Mouse (Mus musculus) forebrain, embryonic 16.5 days (tissue): ENCODE results near the gene Sdccag8. TPM values are rescaled to one million over a fixed set of nuclear protein-coding genes. Genes with fewer than 3 reads are reported as not detected.

Source experiments
- ATAC-seq: fragments of 200-750 bp; cut with Nextera tagmentation; 2 replicates; pipeline ENCODE4 v1.8.0; 2017; ENCODE audit warnings: mild to moderate bottlenecking, moderate library complexity
- H3K27ac ChIP-seq: fragments of 300-500 bp; sonication (generic); 2 replicates; pipeline ENCODE4 v1.5.1; 2014; ENCODE audit warnings: low read length, control low read depth
- H3K27me3 ChIP-seq: fragments of 300-500 bp; sonication (generic); replicated peaks from 2 replicates; pipeline ENCODE4 v1.6.1; 2014; ENCODE audit warnings: low read length; ENCODE audit not compliant: control insufficient read depth, insufficient read depth
- H3K36me3 ChIP-seq: fragments of 300-500 bp; sonication (generic); 2 replicates; pipeline ENCODE4 v1.6.1; 2014; ENCODE audit not compliant: control insufficient read depth, insufficient read depth
- H3K4me1 ChIP-seq: fragments of 300-500 bp; sonication (generic); replicated peaks from 2 replicates; pipeline ENCODE4 v1.6.1; 2014; ENCODE audit warnings: low read length; ENCODE audit not compliant: control insufficient read depth, insufficient read depth
- H3K4me2 ChIP-seq: fragments of 300-500 bp; sonication (generic); 2 replicates; pipeline ENCODE4 v1.6.1; 2014; ENCODE audit warnings: mild to moderate bottlenecking, low read length, control low read depth
- H3K4me3 ChIP-seq: fragments of 300-500 bp; sonication (generic); replicated peaks from 2 replicates; pipeline ENCODE4 v1.5.1; 2014; ENCODE audit warnings: mild to moderate bottlenecking, low read length, control low read depth
- H3K9ac ChIP-seq: fragments of 300-500 bp; sonication (generic); replicated peaks from 2 replicates; pipeline ENCODE4 v1.6.1; 2014; ENCODE audit warnings: low read depth, low read length, control low read depth
- H3K9me3 ChIP-seq: fragments of 300-500 bp; sonication (generic); 2 replicates; pipeline ENCODE4 v1.6.1; 2016; ENCODE audit warnings: low read length; ENCODE audit not compliant: control insufficient read depth
- WGBS: fragments of 180-500 bp; shearing (Covaris S2); extraction: QIAGEN DNeasy Blood & Tissue Kit; methylation state at CpG from one replicate; pipeline ENCODE4 v1.1.7; 2014; 5-methylcytosine and 5-hydroxymethylcytosine counted together
- polyA plus RNA-seq: library from polyadenylated mRNA; unstranded; fragments of >200 nt; fragmentation: Nextera tagmentation; extraction: Ambion mirVana; gene quantifications from 2 replicates; pipeline ENCODE4 v1.2.1, GENCODE M21; 2015

The Sdccag8 gene
- polyA plus RNA-seq, 1 experiment from 2014 or later: 34.0 TPM

DNA sequence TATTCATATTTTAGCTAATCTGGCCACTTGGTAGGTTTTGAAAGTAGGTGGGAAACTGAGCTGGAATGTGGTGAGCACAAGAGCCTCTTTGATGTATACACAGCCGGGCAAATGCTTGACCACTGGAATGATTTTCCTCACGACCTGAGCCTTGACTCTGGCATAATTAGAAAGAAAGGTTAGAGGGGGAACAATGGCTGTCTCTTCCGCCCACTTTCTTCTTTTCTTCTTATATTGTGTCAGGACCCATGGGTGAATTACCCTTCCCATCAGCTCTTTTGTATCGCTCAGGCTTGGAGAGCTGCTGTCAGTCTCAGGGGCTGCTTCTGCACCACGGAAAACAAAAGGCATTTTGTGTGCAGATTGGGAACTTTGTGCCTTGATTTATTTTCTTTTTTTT lies 65.6 kb downstream of the Sdccag8 start:
- ATAC-seq: no peak
- Histone ChIP-seq H3K4me3 (no peak overlapping the region), H3K27me3 (no peaks in the 10 kb centered on the region), H3K4me1 (peaks cover 23% of the 10 kb centered on the region), H3K27ac (peak overlapping the region; percentile 83), H3K9me3 (no peaks in the 10 kb centered on the region), H3K36me3 (no peaks in the 10 kb centered on the region), H3K9ac (0 out of 2 replicates have a peak overlapping the region, but pooled peaks have one; percentile 41), H3K4me2 (no peak overlapping the region)
- 7% methylated on average over 5 of the region's 5 CpGs for WGBS

DNA sequence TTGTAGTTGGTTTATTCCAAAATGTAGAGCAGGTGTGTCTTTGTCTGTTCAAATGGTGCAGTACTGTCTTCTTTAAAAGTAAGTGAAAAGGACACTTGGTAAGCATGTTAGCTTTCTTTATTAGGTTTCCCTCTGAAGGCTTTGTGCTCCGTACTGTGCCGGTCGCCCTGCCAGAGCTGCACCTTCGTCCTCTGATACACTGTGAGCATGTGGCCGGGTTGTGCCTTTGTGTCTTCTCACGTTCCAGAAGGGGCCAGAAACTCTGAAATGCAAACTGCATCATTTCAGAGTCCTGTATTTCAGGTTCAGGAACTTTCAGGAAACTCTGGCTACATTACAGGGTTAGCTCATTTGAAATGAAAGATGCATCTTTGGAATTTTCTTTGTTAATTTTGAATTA lies 66.5 kb downstream of the Sdccag8 start:
- H3K36me3 ChIP-seq: no peaks in the 10 kb centered on the region
- H3K9me3 ChIP-seq: no peaks in the 10 kb centered on the region
- ATAC-seq: no peak
- H3K9ac ChIP-seq: no peak overlapping the region; the same call in 1 of the 2 replicates
- no peak overlapping the region for H3K4me3 ChIP-seq
- no peaks in the 10 kb centered on the region for H3K27me3 ChIP-seq
- no peak overlapping the region for H3K4me2 ChIP-seq
- peak overlapping the region; percentile 85 for H3K27ac ChIP-seq
- H3K4me1 ChIP-seq: peaks cover 26% of the 10 kb centered on the region
- 14% methylated on average over 6 of the region's 6 CpGs for WGBS

DNA sequence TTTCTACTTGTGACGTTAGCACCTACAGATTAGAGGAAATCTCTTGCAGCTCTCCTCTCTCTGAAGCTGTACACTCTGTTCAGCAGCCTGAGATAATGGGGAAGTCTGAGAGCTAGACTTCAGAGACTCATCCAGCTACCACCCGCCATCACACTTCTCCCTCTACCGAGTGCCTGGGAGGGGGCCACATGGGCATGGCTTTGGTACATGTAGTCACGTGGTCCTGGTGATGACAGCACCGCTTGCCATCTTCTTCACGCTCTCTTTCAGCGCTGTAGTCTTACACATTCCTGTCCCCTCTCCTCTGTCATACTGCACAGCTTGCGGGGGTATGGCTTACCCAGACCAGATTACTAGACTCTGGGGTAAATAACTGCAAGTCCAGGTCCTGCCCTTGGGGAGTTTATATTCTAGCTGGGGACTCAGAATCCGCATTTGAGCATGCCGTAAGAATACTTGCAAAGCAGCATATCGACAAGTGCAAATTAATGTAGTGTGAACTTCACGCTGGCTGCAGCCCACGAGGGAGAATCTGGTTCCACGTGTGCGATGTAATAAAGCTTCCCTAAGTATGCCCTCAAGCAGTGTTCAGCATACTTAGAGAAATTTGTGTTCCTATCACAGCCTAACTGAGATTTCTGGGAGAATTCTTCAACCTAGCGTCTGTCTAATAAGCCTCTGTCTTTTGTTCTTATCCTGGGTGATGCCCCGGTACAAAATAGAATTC lies 70.9 kb downstream of the Sdccag8 start:
- ATAC-seq: peak; percentile 82
- no peak overlapping the region for H3K9ac ChIP-seq
- no peak overlapping the region for H3K4me3 ChIP-seq
- peak overlapping the region; percentile 64 for H3K27ac ChIP-seq
- H3K4me1 ChIP-seq: peaks cover 19% of the 10 kb centered on the region
- no peaks in the 10 kb centered on the region for H3K36me3 ChIP-seq
- no peaks in the 10 kb centered on the region for H3K27me3 ChIP-seq
- H3K9me3 ChIP-seq: no peaks in the 10 kb centered on the region
- H3K4me2 ChIP-seq: no peak overlapping the region
- 57% methylated on average over 17 of the region's 17 CpGs for WGBS

DNA sequence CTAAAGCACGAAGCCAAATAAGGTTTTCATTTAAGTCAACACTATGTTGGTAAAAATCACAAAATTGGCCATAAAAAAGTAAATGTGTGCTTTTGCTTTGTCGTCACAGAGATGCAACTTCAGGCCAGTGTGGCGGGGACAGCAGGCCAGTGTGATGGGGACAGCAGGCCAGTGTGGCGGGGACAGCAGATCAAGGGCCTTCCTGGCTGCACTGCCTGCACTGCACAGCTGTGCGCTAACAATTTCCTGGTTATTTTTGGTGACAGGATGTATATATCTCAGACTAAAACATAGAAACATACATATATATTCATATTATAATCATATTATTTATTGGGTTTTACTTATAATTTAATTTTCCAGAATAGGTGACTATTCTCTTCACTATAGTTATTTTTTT lies 71.5 kb downstream of the Sdccag8 start:
- Histone ChIP-seq H3K27ac (peak overlapping the region; percentile 84), H3K36me3 (no peaks in the 10 kb centered on the region), H3K4me1 (peaks cover 17% of the 10 kb centered on the region), H3K9ac (no peak overlapping the region), H3K27me3 (no peaks in the 10 kb centered on the region), H3K9me3 (no peaks in the 10 kb centered on the region), H3K4me2 (no peak overlapping the region), H3K4me3 (no peak overlapping the region)
- ATAC-seq: no peak
- 76% methylated on average over 5 of the region's 5 CpGs for WGBS

DNA sequence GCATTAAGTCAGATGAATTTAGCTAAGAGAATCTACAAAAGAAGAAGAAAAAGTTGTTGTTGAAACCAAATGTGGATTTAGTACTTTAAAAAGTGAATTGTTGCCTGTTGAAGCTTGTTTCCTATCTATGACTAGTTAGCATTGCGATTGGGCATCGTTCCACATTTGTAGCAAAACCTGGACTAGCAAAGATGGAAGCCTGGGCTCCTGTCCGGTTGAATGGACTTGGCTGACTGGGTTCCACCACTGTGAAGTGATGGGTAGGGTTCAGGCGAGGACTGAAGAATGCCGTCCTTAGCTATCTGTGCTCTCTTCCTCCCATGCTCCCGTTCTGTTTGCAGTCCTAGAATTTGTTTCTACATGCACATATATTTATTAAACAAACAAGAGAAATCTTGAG lies 89.3 kb downstream of the Sdccag8 start:
- no peak for ATAC-seq
- 82% methylated on average over 6 of the region's 6 CpGs for WGBS
- Histone ChIP-seq H3K4me1 (no peaks in the 10 kb centered on the region), H3K27me3 (no peaks in the 10 kb centered on the region), H3K9ac (no peak overlapping the region), H3K9me3 (no peaks in the 10 kb centered on the region), H3K4me2 (no peak overlapping the region), H3K36me3 (no peaks in the 10 kb centered on the region), H3K4me3 (no peak overlapping the region), H3K27ac (no peak overlapping the region)

DNA sequence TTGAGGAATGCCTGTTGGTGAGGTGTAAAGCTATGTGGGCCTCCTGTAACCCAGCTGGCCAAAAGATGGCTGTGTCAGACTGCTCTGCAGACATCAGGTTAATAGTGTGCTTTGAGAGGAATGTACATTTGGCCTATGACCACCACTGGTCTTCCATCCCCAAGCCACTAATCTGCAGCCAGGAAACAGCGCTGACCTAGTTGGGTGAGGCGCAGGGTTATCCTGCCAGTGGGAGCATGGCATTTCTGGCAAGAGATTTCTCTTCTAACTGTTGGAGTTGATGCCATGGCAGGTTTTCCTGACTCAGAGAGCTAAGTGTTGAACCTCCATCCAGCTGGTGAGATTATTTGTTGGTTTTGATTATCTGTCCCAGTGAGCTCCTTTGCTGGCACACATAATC lies 101.5 kb downstream of the Sdccag8 start:
- no peaks in the 10 kb centered on the region for H3K27me3 ChIP-seq
- H3K4me2 ChIP-seq: no peak overlapping the region
- H3K9ac ChIP-seq: no peak overlapping the region
- no peaks in the 10 kb centered on the region for H3K4me1 ChIP-seq
- no peak for ATAC-seq
- no peak overlapping the region for H3K4me3 ChIP-seq
- H3K27ac ChIP-seq: no peak overlapping the region
- no peaks in the 10 kb centered on the region for H3K36me3 ChIP-seq
- no peaks in the 10 kb centered on the region for H3K9me3 ChIP-seq
- 99% methylated on average over 2 of the region's 2 CpGs for WGBS

DNA sequence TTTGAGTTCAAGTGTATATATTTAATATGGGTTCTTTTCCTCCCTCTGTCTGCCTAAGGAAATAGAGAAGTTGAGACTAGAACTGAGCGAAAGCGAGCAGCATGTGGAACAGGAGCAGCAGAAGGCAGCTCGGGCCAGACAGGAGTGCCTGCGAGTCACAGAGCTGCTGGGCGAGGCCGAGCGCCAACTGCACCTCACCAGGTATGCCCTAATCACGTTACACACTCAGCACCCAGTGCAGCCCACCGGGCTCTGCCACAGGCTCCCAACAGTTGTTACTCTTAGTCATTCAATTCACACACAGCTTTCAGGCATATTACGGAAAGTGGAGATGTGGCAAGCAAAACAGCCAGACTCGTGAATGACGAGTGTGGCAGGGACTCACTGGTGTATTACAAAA lies 105.0 kb downstream of the Sdccag8 start:
- WGBS: 81% methylated on average over 12 of the region's 12 CpGs
- Histone ChIP-seq H3K4me3 (no peak overlapping the region), H3K4me1 (peaks cover 6% of the 10 kb centered on the region), H3K9ac (no peak overlapping the region), H3K27ac (no peak overlapping the region), H3K36me3 (no peaks in the 10 kb centered on the region), H3K4me2 (no peak overlapping the region), H3K27me3 (no peaks in the 10 kb centered on the region), H3K9me3 (no peaks in the 10 kb centered on the region)
- no peak for ATAC-seq

DNA sequence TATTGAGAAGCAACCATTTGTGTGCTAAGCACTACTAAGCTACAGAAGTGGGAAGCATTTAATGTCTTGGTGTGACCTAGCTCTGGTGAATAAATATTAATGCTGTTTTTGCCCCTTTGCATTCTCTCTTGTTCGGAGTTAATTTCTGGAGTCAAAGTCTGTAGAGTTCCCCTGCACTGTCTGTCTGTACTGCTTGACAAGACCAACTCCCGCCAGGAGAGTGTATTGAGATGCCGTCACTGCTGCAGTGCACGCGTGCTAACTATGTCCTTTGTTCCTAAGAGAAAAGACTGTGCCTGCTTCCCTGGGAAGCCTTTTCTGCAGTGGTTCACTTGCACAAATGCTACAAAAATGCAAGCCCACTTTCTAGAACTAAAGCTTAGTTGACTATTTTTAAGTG lies 108.4 kb downstream of the Sdccag8 start:
- peak overlapping the region; percentile 4; the same call in 1 of the 2 replicates for H3K9ac ChIP-seq
- H3K27ac ChIP-seq: peak overlapping the region; percentile 16
- 8% methylated on average over 5 of the region's 5 CpGs for WGBS
- H3K4me2 ChIP-seq: no peak overlapping the region
- H3K36me3 ChIP-seq: no peaks in the 10 kb centered on the region
- peak; percentile 79 for ATAC-seq
- no peak overlapping the region for H3K4me3 ChIP-seq
- H3K4me1 ChIP-seq: peaks cover 9% of the 10 kb centered on the region
- H3K27me3 ChIP-seq: no peaks in the 10 kb centered on the region
- H3K9me3 ChIP-seq: no peaks in the 10 kb centered on the region

DNA sequence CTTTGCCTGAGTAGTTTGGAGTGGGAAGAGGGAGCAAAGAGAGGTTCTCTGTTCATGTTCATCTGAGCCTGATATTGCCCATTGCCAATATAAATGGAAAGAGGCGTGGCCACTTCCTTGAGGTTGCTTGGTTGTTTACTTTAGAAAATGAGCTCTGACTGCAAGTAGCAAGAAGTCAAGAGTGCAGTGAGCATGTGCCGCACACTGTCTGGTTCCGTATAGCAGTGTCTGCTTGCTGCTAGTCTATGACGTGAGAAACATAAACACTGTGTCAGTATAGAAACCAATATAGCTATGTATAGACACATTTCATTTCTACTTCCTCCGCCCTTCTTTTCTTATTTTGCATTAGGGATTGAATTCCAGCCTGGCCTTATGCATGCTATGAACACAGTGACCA lies 111.5 kb downstream of the Sdccag8 start:
- Histone ChIP-seq H3K36me3 (no peaks in the 10 kb centered on the region), H3K9me3 (no peaks in the 10 kb centered on the region), H3K27me3 (no peaks in the 10 kb centered on the region), H3K4me2 (no peak overlapping the region), H3K4me3 (no peak overlapping the region), H3K9ac (no peak overlapping the region), H3K4me1 (peaks cover 28% of the 10 kb centered on the region), H3K27ac (no peak overlapping the region)
- ATAC-seq: no peak
- WGBS: 84% methylated on average over 5 of the region's 5 CpGs

DNA sequence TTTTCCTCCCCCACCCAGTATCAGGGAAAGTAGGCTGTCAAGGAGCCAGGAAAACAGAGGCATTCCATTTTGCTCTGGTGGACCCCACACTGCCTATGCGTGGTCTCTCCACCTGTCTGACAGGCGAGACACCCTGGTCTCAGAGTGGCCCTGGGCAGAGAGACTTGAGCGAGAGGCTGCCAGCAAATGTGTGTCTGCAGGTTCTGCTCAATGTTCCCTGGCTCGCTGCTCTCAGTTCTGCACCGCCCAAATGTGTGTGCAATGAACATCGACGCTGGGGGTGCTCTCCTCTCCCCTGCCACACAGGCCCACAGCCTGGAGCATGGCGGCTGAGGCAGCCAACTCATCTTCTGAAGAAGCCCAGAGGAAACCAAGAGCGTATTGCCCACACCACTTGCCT lies 112.9 kb downstream of the Sdccag8 start:
- no peak for ATAC-seq
- peaks cover 33% of the 10 kb centered on the region for H3K4me1 ChIP-seq
- no peaks in the 10 kb centered on the region for H3K36me3 ChIP-seq
- 86% methylated on average over 9 of the region's 9 CpGs for WGBS
- H3K4me3 ChIP-seq: no peak overlapping the region
- no peak overlapping the region for H3K4me2 ChIP-seq
- H3K9ac ChIP-seq: no peak overlapping the region
- H3K9me3 ChIP-seq: no peaks in the 10 kb centered on the region
- no peaks in the 10 kb centered on the region for H3K27me3 ChIP-seq
- peak overlapping the region; percentile 50; the same call in 1 of the 2 replicates for H3K27ac ChIP-seq
